Mouse (Mus musculus) layer of hippocampus, postnatal 36 days (tissue): Measurements from ENCODE around the gene Gm47841. TPM values are rescaled to one million over a fixed set of nuclear protein-coding genes. Genes with fewer than 3 reads are reported as not detected.

Source experiments
- DNase-seq, 2 experiments: peaks; one replicate each; pipeline ENCODE4 v3.0.0; 2022
- total RNA-seq, 2 experiments: library from RNA; stranded (reverse); gene quantifications; 2 replicates each; pipeline ENCODE4 v1.2.3; 2021

The Gm47841 gene
- total RNA-seq, 2 experiments from 2014 or later, result not detected

GRCm38 (mm10) chr15:101041966-101042365 is 5.2 kb downstream of the Gm47841 start:
- no peak for DNase-seq

- peak in 1 of 2 experiments; percentile 27 for DNase-seq
Measured at GRCm38 (mm10) chr15:101039651-101040050, 7.5 kb downstream of the Gm47841 start.

GRCm38 (mm10) chr15:101028960-101029359 is 18.2 kb downstream of the Gm47841 start:
- DNase-seq, result no peak

- no peak for DNase-seq
Measured at GRCm38 (mm10) chr15:101011352-101011751, 35.8 kb downstream of the Gm47841 start.

- DNase-seq, result no peak
Measured at GRCm38 (mm10) chr15:101008386-101009010, 38.7 kb downstream of the Gm47841 start.

- DNase-seq, result no peak
Measured at GRCm38 (mm10) chr15:101007236-101007635, 40.0 kb downstream of the Gm47841 start.

- no peak for DNase-seq
Measured at GRCm38 (mm10) chr15:101006251-101007040, 40.8 kb downstream of the Gm47841 start.

- peak in 1 of 2 experiments; percentile 27 for DNase-seq
Measured at GRCm38 (mm10) chr15:101005717-101006116, 41.5 kb downstream of the Gm47841 start.

GRCm38 (mm10) chr15:101004538-101004937 is 42.7 kb downstream of the Gm47841 start:
- DNase-seq, result no peak

- DNase-seq, result no peak
Measured at GRCm38 (mm10) chr15:101002466-101002865, 44.7 kb downstream of the Gm47841 start.

GRCm38 (mm10) chr15:101001685-101002084 is 45.5 kb downstream of the Gm47841 start:
- no peak for DNase-seq

- DNase-seq, result no peak
Measured at GRCm38 (mm10) chr15:100997090-100997489, 50.1 kb downstream of the Gm47841 start.

Other genes with a start within 250 kb of the Gm47841 start
- gene Scn8a, start 177.5 kb downstream of the Gm47841 start, total RNA-seq, result 100 to 1,000 TPM; 223 to 249 TPM
- 1 to 10 TPM; 1.1 to 1.2 TPM for gene Fignl2, start 31.2 kb upstream of the Gm47841 start, total RNA-seq
- not detected for gene Ankrd33, start 68.4 kb upstream of the Gm47841 start, total RNA-seq
- gene Acvrl1, start 81.1 kb upstream of the Gm47841 start, total RNA-seq, result 1 to 10 TPM; 7.5 to 8.9 TPM
- 10 to 100 TPM; 85.2 to 88.5 TPM for gene Acvr1b, start 126.7 kb upstream of the Gm47841 start, total RNA-seq
- 10 to 100 TPM; 68.7 to 70.3 TPM for gene Grasp, start 176.8 kb upstream of the Gm47841 start, total RNA-seq
- gene Nr4a1, start 206.9 kb upstream of the Gm47841 start, total RNA-seq, result 10 to 100 TPM; 53.8 to 63.8 TPM
- 10 to 100 TPM; 48.8 to 49.5 TPM for gene Atg101, start 236.9 kb upstream of the Gm47841 start, total RNA-seq
- gene 6030408B16Rik, start 245.8 kb upstream of the Gm47841 start, total RNA-seq, result under 1 TPM; 0.20 to 0.30 TPM